Mouse (Mus musculus) bone marrow macrophage, adult 2 months (primary cell): Measurements from ENCODE around the gene Rictor. TPM values are rescaled to one million over a fixed set of nuclear protein-coding genes. Genes with fewer than 3 reads are reported as not detected.
A peak's percentile ranks its signal among the peaks of the same experiment; 100 is the strongest.
"Not testable (repeated sequence)": the region's sequence is repeated elsewhere in the genome, so short reads cannot be mapped to it uniquely, and the experiment has no call there.

Source experiments
- H3K27ac ChIP-seq: 2 replicates; pipeline ENCODE4 v1.5.1; 2012; ENCODE audit warnings: low read depth, low read length; ENCODE audit not compliant: insufficient read depth
- H3K4me1 ChIP-seq: 2 replicates; pipeline ENCODE4 v1.6.1; 2012; ENCODE audit warnings: low read length; ENCODE audit not compliant: control insufficient read depth, insufficient read depth
- H3K4me3 ChIP-seq: 2 replicates; pipeline ENCODE4 v1.5.1; 2012; ENCODE audit warnings: mild to moderate bottlenecking, low read length, moderate library complexity; ENCODE audit not compliant: insufficient read depth
- CTCF ChIP-seq: IDR thresholded peaks from 2 replicates; pipeline ENCODE4 v1.5.1; 2012; ENCODE audit warnings: low read depth, mild to moderate bottlenecking, low read length, moderate library complexity
- POLR2A ChIP-seq: IDR thresholded peaks from 2 replicates; pipeline ENCODE4 v1.6.1; 2012; ENCODE audit warnings: mild to moderate bottlenecking, low read depth, low read length, borderline replicate concordance
- polyA plus RNA-seq: library from polyadenylated mRNA; stranded (reverse); fragments of >200 nt; gene quantifications from 2 replicates; pipeline ENCODE4 v1.2.4, GENCODE M21; 2012; ENCODE audit not compliant: missing spikeins, insufficient read depth, insufficient read length

Gene Rictor
- polyA plus RNA-seq, 1 experiment: 12.9 TPM

DNA sequence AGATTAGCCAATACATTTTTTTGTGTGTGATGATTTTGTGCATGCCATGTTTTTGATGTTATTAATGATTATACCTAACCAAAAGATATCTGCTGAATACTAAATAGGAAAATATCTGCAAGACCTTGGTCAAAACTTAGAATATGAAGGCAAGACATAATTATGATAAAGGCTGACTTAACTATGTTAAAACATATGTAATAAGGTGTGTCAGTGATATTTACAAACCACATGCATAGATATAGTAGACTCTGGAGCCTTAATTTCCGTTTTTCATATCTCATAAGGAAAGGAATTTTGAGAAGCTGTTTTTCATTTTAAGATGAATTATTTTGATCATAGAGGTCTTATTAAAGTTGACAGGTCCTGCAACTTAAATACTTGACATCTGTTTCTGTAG lies 16.3 kb downstream of the Rictor start:
- no peak for TF ChIP-seq CTCF
- TF ChIP-seq POLR2A: no peak
- Histone ChIP-seq H3K27ac (no peak overlapping the region), H3K4me1 (no peaks in the 10 kb centered on the region), H3K4me3 (no peak overlapping the region)

DNA sequence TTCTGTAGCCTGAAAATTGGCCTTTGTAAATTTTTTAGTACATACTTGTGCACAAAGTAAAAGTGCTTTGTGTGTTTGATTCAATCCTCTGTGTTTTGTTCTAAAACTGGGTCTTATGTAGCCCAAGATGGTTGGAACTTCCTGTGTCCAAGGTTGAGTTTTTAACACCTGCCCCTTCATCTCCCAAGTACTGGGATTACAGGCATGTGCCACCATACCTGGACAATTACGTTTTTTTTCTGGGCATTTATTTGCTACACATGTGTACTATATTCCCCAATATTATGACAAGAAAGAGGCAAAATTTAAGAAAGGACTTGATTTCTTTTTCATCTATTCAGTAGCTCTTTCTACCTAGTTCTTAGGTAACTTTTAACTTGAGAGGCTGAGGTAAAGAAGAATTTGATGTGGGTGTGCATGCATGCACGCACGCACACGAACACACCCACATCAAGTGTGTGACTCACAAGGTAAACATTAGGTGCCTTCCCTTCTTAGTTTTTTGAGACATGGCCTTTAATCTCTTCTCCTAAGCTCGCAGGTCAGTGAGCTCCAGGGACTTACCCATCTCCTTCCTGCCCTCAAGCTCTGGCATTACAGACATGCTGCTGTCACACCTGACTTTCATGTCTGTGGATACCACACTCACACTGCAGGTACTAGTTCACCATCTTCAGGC lies 18.1 kb downstream of the Rictor start:
- TF ChIP-seq CTCF (no peak), POLR2A (no peak)
- Histone ChIP-seq H3K4me3 (no peak overlapping the region), H3K4me1 (no peaks in the 10 kb centered on the region), H3K27ac (no peak overlapping the region)

DNA sequence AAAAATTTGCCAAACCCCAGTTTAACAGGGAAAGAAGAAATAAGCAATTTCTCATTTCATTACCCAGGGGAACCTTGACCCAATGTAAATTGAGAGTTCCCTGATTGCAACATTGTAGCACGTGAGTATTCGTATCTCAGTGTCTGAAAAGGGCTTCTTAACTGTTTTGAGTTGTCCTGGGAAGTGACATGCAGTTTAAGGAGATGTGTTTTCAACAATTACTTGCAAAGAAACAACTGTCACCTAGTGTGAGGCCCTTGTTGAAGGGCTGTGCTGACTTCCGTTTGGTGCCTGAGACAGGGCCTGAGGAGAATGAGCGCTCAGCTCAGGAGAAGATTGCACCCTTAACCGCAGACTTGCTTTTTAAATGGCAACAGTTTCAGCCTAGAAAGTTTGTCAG lies 24.9 kb downstream of the Rictor start:
- Histone ChIP-seq H3K4me3 (no peak overlapping the region), H3K4me1 (peaks cover 14% of the 10 kb centered on the region), H3K27ac (peak overlapping the region; percentile 45)
- TF ChIP-seq POLR2A: no peak

DNA sequence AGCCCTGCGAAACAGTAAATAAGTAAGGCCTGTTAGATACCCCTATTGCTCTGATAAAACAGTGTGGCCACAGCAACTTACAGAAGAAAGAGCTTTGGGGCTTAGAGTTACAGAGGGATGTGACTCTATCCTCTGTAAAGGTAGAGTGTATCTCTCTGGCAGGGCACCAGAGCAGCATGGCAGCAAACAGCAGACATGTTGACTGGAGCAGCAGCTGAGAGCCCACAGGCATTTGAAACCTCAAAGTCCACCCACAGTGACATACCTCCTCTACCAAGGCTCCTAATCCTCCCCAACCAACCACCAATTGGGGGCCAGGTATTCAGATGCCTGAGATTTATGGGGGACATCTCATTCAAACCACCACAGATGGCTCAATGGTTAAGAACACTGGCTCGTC lies 31.0 kb downstream of the Rictor start:
- H3K4me3 ChIP-seq: no peak overlapping the region
- H3K27ac ChIP-seq: no peak overlapping the region
- no peak for TF ChIP-seq CTCF
- peaks cover 1% of the 10 kb centered on the region; the same call in 1 of the 2 replicates for H3K4me1 ChIP-seq

DNA sequence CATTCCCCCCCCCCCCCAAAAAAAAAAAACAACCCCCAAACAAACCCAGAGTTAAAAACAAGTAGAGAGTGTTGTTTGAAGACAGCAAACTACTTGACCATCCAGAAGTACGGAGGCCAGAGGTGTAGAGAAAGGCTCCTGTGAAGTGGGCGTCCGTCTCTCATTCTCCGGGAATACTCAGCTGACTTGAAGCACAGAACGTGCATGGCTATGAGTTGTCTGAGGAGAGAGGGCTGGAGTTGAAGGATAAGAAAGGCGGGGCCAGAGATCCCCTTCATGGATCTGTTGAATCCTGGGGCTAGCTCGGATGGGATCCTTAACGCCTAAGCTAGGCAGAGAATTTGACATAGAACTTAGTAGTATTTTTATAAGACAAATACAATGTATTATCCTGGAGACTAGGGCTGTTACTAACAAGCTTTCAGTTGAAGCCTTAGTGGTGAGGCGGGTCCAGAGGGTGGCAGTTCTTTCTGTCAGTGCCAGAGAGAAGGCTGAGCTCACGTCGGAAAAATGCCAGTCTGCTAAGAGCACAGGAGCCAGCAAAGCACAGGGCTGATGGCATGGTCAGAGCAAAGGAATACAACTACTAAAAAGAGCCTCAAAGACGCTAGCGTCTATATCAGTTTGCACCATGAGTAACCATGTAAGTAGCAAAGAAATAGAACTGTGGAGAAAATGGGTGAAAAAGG lies 34.3 kb downstream of the Rictor start:
- H3K4me1 ChIP-seq: no peaks in the 10 kb centered on the region
- no peak overlapping the region for H3K27ac ChIP-seq
- no peak overlapping the region for H3K4me3 ChIP-seq
- TF ChIP-seq CTCF: no peak
- TF ChIP-seq POLR2A: no peak

DNA sequence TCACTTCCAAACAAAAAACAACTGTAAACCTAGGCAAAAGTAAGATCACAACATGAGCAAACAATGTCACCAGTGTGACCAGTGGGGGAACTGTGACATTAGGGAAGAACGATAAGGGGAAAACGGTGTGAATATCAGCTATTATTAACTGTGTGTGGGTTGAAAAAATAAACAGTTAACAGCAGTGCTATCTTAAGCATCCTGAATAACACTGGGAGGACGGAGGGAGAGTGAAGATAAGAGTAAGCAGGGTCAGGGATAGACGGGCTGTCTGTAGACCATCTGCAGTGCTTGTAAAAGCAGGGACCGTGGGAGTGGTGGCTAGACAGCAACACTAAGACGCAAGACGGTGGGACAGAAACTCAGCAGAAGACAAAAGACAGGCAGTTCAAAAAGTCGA lies 35.5 kb downstream of the Rictor start:
- Histone ChIP-seq H3K4me1 (no peaks in the 10 kb centered on the region), H3K4me3 (no peak overlapping the region), H3K27ac (no peak overlapping the region)
- TF ChIP-seq CTCF: no peak
- TF ChIP-seq POLR2A: no peak

DNA sequence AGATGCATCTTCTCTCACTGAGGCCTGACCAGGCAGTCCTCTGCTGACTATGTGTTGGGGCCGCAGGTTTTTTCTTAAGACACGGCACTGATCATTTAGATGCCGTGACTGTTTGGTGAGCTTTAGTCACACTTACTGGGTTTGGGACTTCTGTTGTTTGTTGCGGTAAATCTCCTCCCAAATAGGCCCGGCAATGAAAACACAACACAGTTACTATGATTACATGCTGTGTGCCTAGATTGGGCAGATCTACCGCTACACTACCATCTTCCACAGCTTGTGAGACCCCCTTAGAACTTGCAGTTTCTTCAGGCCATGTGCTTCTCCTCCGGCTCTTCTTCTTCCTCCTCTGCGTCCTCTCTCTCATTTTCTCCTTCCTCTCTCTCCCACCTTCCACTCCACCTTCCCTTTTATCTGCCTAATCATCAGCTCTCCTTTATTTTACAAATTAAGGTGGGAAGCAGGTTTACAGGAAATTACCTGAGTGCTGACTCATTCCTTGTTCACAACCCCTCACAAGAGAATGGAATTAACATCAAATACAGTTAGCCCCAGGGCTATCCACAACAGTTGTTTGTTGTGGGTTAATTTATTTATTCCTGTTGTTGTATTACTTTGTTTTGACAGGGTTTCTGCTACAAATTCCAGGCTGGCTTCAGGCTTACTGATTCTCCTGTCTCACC lies 38.3 kb downstream of the Rictor start:
- not testable (repeated sequence) for H3K4me3 ChIP-seq, H3K4me1 ChIP-seq

DNA sequence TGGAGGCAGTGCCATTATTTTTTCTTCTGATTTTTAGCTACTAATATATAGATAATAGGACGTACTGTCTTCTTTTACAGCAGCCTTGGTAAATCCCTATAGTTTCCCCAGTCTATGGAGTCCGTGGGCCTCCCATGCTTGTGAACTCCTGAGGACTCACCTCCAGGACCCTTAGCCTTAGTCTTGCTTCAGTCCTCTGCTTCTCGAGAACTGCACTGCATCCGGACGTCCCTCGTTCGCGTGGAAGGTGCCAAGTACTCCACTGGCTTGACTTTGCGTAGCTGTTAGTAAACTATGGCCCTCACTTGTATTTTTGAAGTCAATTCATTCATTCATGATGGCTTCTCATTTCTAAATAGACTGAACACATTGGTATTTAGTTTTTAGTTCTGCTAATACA lies 38.8 kb downstream of the Rictor start:
- no peak for TF ChIP-seq CTCF
- no peak for TF ChIP-seq POLR2A
- Histone ChIP-seq H3K4me3 (no peak overlapping the region), H3K4me1 (peaks cover 2% of the 10 kb centered on the region; the same call in 1 of the 2 replicates), H3K27ac (no peak overlapping the region)

More for the DNA sequence above, 38.3 kb downstream of the Rictor start:
- not testable (repeated sequence) for H3K27ac ChIP-seq

DNA sequence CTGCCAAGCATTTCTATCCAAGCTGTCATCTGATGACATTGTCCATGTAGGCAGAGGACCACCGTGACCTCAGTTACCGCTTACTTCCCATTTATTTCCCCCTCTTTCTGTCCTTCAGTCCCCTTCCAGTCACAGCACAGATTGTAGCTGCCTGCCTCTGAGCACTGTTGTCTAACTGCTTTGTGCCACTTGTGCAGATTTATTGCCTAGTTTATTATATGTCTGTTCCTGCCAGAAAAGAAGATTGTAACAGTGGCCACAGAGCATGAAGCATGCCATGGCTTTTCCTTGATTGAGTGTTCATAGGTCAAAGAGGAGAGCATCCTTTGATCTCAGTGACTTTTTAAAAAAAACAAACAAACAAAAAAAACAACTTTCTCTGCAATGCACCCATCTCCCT lies 46.2 kb downstream of the Rictor start:
- H3K4me3 ChIP-seq: no peak overlapping the region
- H3K27ac ChIP-seq: no peak overlapping the region
- TF ChIP-seq CTCF (no peak), POLR2A (no peak)
- peaks cover 2% of the 10 kb centered on the region; the same call in 1 of the 2 replicates for H3K4me1 ChIP-seq

DNA sequence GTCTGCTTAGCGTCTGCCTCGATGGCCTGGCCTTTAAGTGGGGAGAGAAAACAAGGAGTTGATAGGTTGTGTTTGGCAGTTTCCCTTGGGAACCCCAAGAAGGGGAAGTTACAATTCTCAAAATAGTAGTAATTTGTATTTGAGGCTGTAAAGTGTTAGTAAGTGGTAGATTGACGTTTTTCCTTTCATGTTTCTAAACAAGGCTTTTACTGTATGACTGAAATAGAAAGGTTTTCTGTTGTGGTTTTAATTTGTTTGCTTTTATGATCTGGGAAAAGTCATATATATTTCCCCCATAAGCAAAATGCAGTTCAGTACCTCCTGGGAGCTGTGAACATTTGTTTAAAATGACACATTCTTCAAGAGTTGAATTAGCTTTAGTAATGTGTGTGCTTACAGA lies 64.1 kb downstream of the Rictor start:
- TF ChIP-seq POLR2A (no peak), CTCF (no peak)
- H3K27ac ChIP-seq: no peak overlapping the region

More for the DNA sequence above, 64.1 kb downstream of the Rictor start:
- H3K4me3 ChIP-seq: no peak overlapping the region
- H3K4me1 ChIP-seq: no peaks in the 10 kb centered on the region
